Mouse (Mus musculus) midbrain, embryonic 13.5 days (tissue): ENCODE results near the gene Slc38a8. TPM values are rescaled to one million over a fixed set of nuclear protein-coding genes. Genes with fewer than 3 reads are reported as not detected.

Source experiments
- ATAC-seq: fragments of 200-750 bp; cut with Nextera tagmentation; 2 replicates; pipeline ENCODE4 v1.8.0; 2017; ENCODE audit warnings: mild to moderate bottlenecking, moderate TSS enrichment, moderate library complexity
- H3K27ac ChIP-seq: fragments of 300-500 bp; sonication (generic); 2 replicates; pipeline ENCODE4 v1.5.1; 2015; ENCODE audit warnings: inconsistent platforms, mild to moderate bottlenecking, moderate library complexity
- H3K27me3 ChIP-seq: fragments of 300-500 bp; sonication (generic); 2 replicates; pipeline ENCODE4 v1.6.1; 2015; ENCODE audit warnings: mild to moderate bottlenecking, inconsistent platforms
- H3K36me3 ChIP-seq: fragments of 300-500 bp; sonication (generic); 2 replicates; pipeline ENCODE4 v1.6.1; 2015; ENCODE audit warnings: mild to moderate bottlenecking, inconsistent platforms
- H3K4me1 ChIP-seq: fragments of 300-500 bp; sonication (generic); replicated peaks from 2 replicates; pipeline ENCODE4 v1.6.1; 2015; ENCODE audit warnings: inconsistent platforms
- H3K4me2 ChIP-seq: fragments of 300-500 bp; sonication (generic); replicated peaks from 2 replicates; pipeline ENCODE4 v1.6.1; 2015; ENCODE audit warnings: moderate library complexity, mild to moderate bottlenecking, inconsistent platforms
- H3K4me3 ChIP-seq: fragments of 300-500 bp; sonication (generic); replicated peaks from 2 replicates; pipeline ENCODE4 v1.5.1; 2015; ENCODE audit warnings: mild to moderate bottlenecking, inconsistent platforms
- H3K9ac ChIP-seq: fragments of 300-500 bp; sonication (generic); replicated peaks from 2 replicates; pipeline ENCODE4 v1.6.1; 2015; ENCODE audit warnings: mild to moderate bottlenecking, inconsistent platforms
- H3K9me3 ChIP-seq: fragments of 300-500 bp; sonication (generic); 2 replicates; pipeline ENCODE4 v1.6.1; 2016; ENCODE audit warnings: mild to moderate bottlenecking, inconsistent platforms
- WGBS: fragments of 180-500 bp; shearing (Covaris S2); methylation state at CpG from one replicate; pipeline ENCODE4 v1.1.7; 2015; 5-methylcytosine and 5-hydroxymethylcytosine counted together
- polyA plus RNA-seq: library from polyadenylated mRNA; unstranded; fragments of >200 nt; fragmentation: Nextera tagmentation; extraction: Ambion mirVana; gene quantifications from 2 replicates; pipeline ENCODE4 v1.2.1, GENCODE M21; 2015

Slc38a8 gene
- polyA plus RNA-seq, 1 experiment from 2014 or later, result not detected

GRCm38 (mm10) chr8:119484145-119484896 lies 17.2 kb downstream of the Slc38a8 start:
- 84% methylated on average over 11 of the region's 11 CpGs for WGBS
- H3K27ac ChIP-seq, result no peak overlapping the region
- H3K27me3 ChIP-seq, result 0 out of 2 replicates have a peak, but pooled peaks cover 3% of the 10 kb centered on the region
- ATAC-seq, result 0 out of 2 replicates have a peak, but pooled peaks have one; percentile 45
- H3K9ac ChIP-seq, result no peak overlapping the region
- no peaks in the 10 kb centered on the region for H3K9me3 ChIP-seq
- H3K36me3 ChIP-seq, result no peaks in the 10 kb centered on the region
- H3K4me3 ChIP-seq, result no peak overlapping the region
- H3K4me1 ChIP-seq, result no peaks in the 10 kb centered on the region
- H3K4me2 ChIP-seq, result no peak overlapping the region

GRCm38 (mm10) chr8:119478684-119479083 lies 22.8 kb downstream of the Slc38a8 start:
- 29% methylated on average over 5 of the region's 5 CpGs for WGBS

GRCm38 (mm10) chr8:119468091-119468490 lies 33.4 kb downstream of the Slc38a8 start:
- no peak overlapping the region for H3K27ac ChIP-seq
- H3K4me1 ChIP-seq, result peaks cover 40% of the 10 kb centered on the region
- H3K9me3 ChIP-seq, result no peaks in the 10 kb centered on the region
- 96% methylated on average over 8 of the region's 8 CpGs for WGBS
- H3K4me3 ChIP-seq, result no peak overlapping the region
- H3K36me3 ChIP-seq, result no peaks in the 10 kb centered on the region; the same call in 1 of the 2 replicates
- H3K27me3 ChIP-seq, result peaks cover 12% of the 10 kb centered on the region
- no peak overlapping the region for H3K4me2 ChIP-seq
- no peak overlapping the region for H3K9ac ChIP-seq
- no peak for ATAC-seq

More at GRCm38 (mm10) chr8:119478684-119479083, 22.8 kb downstream of the Slc38a8 start:
- no peak overlapping the region for H3K9ac ChIP-seq
- peaks cover 5% of the 10 kb centered on the region; the same call in 1 of the 2 replicates for H3K4me1 ChIP-seq
- no peak overlapping the region for H3K4me2 ChIP-seq
- H3K4me3 ChIP-seq, result no peak overlapping the region
- H3K36me3 ChIP-seq, result no peaks in the 10 kb centered on the region
- no peak for ATAC-seq
- no peaks in the 10 kb centered on the region for H3K9me3 ChIP-seq
- no peaks in the 10 kb centered on the region for H3K27me3 ChIP-seq
- H3K27ac ChIP-seq, result no peak overlapping the region

DNA sequence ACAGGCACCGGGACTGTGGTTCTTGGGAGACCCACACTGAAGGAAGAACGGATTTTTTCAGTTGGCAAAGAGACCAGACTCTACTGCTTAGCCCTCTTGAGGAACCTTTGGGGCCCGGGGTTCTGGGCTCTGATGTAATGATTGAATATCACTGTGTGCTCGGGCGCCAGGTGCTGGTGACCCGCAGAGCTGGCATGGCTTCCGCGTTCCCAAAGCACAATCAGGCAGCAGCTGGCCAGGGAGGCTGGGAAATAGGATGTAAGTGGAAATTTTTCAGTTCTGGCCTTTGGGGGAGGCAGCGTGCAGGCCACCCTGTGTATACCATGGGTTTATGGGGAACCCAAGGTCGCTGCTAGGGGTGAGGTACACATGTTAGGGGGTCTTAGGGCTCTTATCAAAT lies 34.7 kb downstream of the Slc38a8 start:
- peaks cover 12% of the 10 kb centered on the region for H3K27me3 ChIP-seq
- 0 out of 2 replicates have a peak overlapping the region, but pooled peaks have one; percentile 45 for H3K4me2 ChIP-seq
- peaks cover 40% of the 10 kb centered on the region for H3K4me1 ChIP-seq
- WGBS, result 71% methylated on average over 10 of the region's 10 CpGs
- ATAC-seq, result no peak
- 0 out of 2 replicates have a peak overlapping the region, but pooled peaks have one; percentile 41 for H3K27ac ChIP-seq
- H3K9me3 ChIP-seq, result no peaks in the 10 kb centered on the region
- H3K9ac ChIP-seq, result no peak overlapping the region
- H3K36me3 ChIP-seq, result no peaks in the 10 kb centered on the region; the same call in 1 of the 2 replicates
- H3K4me3 ChIP-seq, result no peak overlapping the region

GRCm38 (mm10) chr8:119466105-119466504 lies 35.4 kb downstream of the Slc38a8 start:
- Histone ChIP-seq H3K9ac (peak overlapping the region; percentile 29; the same call in 1 of the 2 replicates), H3K36me3 (no peaks in the 10 kb centered on the region; the same call in 1 of the 2 replicates), H3K4me3 (no peak overlapping the region), H3K9me3 (no peaks in the 10 kb centered on the region), H3K27me3 (peaks cover 12% of the 10 kb centered on the region), H3K4me1 (peaks cover 46% of the 10 kb centered on the region), H3K4me2 (peak overlapping the region; percentile 45), H3K27ac (no peak overlapping the region)
- WGBS, result 2% methylated on average over 18 of the region's 18 CpGs
- peak; percentile 54 for ATAC-seq

GRCm38 (mm10) chr8:119463709-119464108 lies 37.8 kb downstream of the Slc38a8 start:
- no peaks in the 10 kb centered on the region for H3K9me3 ChIP-seq
- H3K4me1 ChIP-seq, result peaks cover 63% of the 10 kb centered on the region
- no peaks in the 10 kb centered on the region; the same call in 1 of the 2 replicates for H3K36me3 ChIP-seq
- H3K27ac ChIP-seq, result no peak overlapping the region
- H3K27me3 ChIP-seq, result peaks cover 12% of the 10 kb centered on the region
- H3K4me3 ChIP-seq, result no peak overlapping the region
- H3K4me2 ChIP-seq, result no peak overlapping the region
- no peak overlapping the region for H3K9ac ChIP-seq
- ATAC-seq, result no peak
- 45% methylated on average over 7 of the region's 7 CpGs for WGBS

GRCm38 (mm10) chr8:119461356-119461755 lies 40.1 kb downstream of the Slc38a8 start:
- H3K27ac ChIP-seq, result no peak overlapping the region
- H3K4me2 ChIP-seq, result no peak overlapping the region

GRCm38 (mm10) chr8:119459724-119460123 lies 41.8 kb downstream of the Slc38a8 start:
- ATAC-seq, result peak; percentile 66
- WGBS, result 25% methylated on average over 16 of the region's 16 CpGs

More at GRCm38 (mm10) chr8:119461356-119461755, 40.1 kb downstream of the Slc38a8 start:
- Histone ChIP-seq H3K36me3 (no peaks in the 10 kb centered on the region), H3K4me1 (peaks cover 56% of the 10 kb centered on the region), H3K27me3 (peaks cover 12% of the 10 kb centered on the region), H3K4me3 (no peak overlapping the region), H3K9me3 (no peaks in the 10 kb centered on the region), H3K9ac (no peak overlapping the region)
- no peak for ATAC-seq
- WGBS, result 68% methylated on average over 9 of the region's 9 CpGs

GRCm38 (mm10) chr8:119456045-119456444 lies 45.5 kb downstream of the Slc38a8 start:
- Histone ChIP-seq H3K9me3 (no peaks in the 10 kb centered on the region), H3K4me3 (no peak overlapping the region), H3K27ac (no peak overlapping the region), H3K4me2 (no peak overlapping the region), H3K4me1 (peaks cover 16% of the 10 kb centered on the region), H3K36me3 (0 out of 2 replicates have a peak, but pooled peaks cover 3% of the 10 kb centered on the region), H3K9ac (no peak overlapping the region), H3K27me3 (no peaks in the 10 kb centered on the region)
- 91% methylated on average over 5 of the region's 5 CpGs for WGBS
- no peak for ATAC-seq

More at GRCm38 (mm10) chr8:119459724-119460123, 41.8 kb downstream of the Slc38a8 start:
- peak overlapping the region; percentile 25 for H3K4me2 ChIP-seq
- no peaks in the 10 kb centered on the region for H3K36me3 ChIP-seq
- H3K4me3 ChIP-seq, result no peak overlapping the region
- no peaks in the 10 kb centered on the region for H3K9me3 ChIP-seq
- peak overlapping the region; percentile 70 for H3K27ac ChIP-seq
- peaks cover 2% of the 10 kb centered on the region; the same call in 1 of the 2 replicates for H3K27me3 ChIP-seq
- H3K9ac ChIP-seq, result 0 out of 2 replicates have a peak overlapping the region, but pooled peaks have one; percentile 19
- peaks cover 39% of the 10 kb centered on the region for H3K4me1 ChIP-seq

- Histone ChIP-seq H3K36me3 (0 out of 2 replicates have a peak, but pooled peaks cover 3% of the 10 kb centered on the region), H3K4me3 (no peak overlapping the region), H3K4me2 (no peak overlapping the region), H3K9ac (no peak overlapping the region), H3K9me3 (no peaks in the 10 kb centered on the region), H3K4me1 (peaks cover 9% of the 10 kb centered on the region; the same call in 1 of the 2 replicates), H3K27me3 (peaks cover 21% of the 10 kb centered on the region), H3K27ac (no peak overlapping the region)
- 88% methylated on average over 5 of the region's 5 CpGs for WGBS
- no peak for ATAC-seq
These were observed 48.6 kb downstream of the Slc38a8 start for GRCm38 (mm10) chr8:119452919-119453318.

- Histone ChIP-seq H3K4me3 (no peak overlapping the region), H3K4me2 (no peak overlapping the region), H3K9me3 (no peaks in the 10 kb centered on the region), H3K36me3 (0 out of 2 replicates have a peak, but pooled peaks cover 3% of the 10 kb centered on the region), H3K27me3 (peaks cover 21% of the 10 kb centered on the region), H3K4me1 (peaks cover 19% of the 10 kb centered on the region), H3K9ac (no peak overlapping the region), H3K27ac (no peak overlapping the region)
- ATAC-seq, result no peak
- WGBS, result 93% methylated on average over 4 of the region's 4 CpGs
These were observed 50.4 kb downstream of the Slc38a8 start for GRCm38 (mm10) chr8:119451131-119451530.

GRCm38 (mm10) chr8:119449627-119450026 lies 51.9 kb downstream of the Slc38a8 start:
- no peak overlapping the region for H3K4me3 ChIP-seq
- H3K9me3 ChIP-seq, result no peaks in the 10 kb centered on the region
- H3K36me3 ChIP-seq, result 0 out of 2 replicates have a peak, but pooled peaks cover 3% of the 10 kb centered on the region
- peaks cover 21% of the 10 kb centered on the region for H3K4me1 ChIP-seq
- 79% methylated on average over 12 of the region's 12 CpGs for WGBS
- ATAC-seq, result no peak
- H3K27ac ChIP-seq, result no peak overlapping the region
- peak overlapping the region; percentile 14 for H3K9ac ChIP-seq
- peaks cover 32% of the 10 kb centered on the region for H3K27me3 ChIP-seq
- peak overlapping the region; percentile 83; the same call in 1 of the 2 replicates for H3K4me2 ChIP-seq
